Mouse (Mus musculus): ENCODE measurements at regions not wholly inside any gene's neighbourhood (a gene's known extent, or its start where the extent isn't known, plus 50 kb on each side); places are given as distances from the start of the nearest gene placed in this dataset.

DNA sequence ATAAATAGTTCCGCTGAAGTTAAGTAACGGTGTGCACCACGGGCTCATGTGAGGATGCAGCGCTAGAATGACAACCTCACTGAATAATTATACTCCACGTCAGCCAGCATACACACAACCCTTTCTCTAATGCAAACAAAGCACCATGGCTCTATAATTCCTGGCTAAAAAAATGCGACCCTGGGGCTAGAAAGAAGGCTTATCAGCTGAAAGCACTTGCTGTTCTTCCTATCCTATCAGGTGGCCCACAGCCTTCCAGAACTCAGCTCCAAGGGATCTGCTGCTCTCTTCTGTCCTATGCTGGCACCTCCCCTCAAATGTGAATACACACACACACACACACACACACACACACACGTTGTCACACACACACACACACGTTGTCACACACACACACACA, 350.9 kb downstream of the Med10 start:
- ATAC-seq (ENCODE audit: low FRiP score, low TSS enrichment): no peak
- no peak overlapping the region for H3K4me2 ChIP-seq (replicated peaks; ENCODE audit: low read depth, low read length)
- 77% methylated on average over 8 of the region's 8 CpGs for WGBS
- H3K4me3 ChIP-seq (ENCODE audit: low read length): no peak overlapping the region
- no peaks in the 10 kb centered on the region for H3K9me3 ChIP-seq (ENCODE audit: low read length)
- H3K27ac ChIP-seq (ENCODE audit: low read length): no peak overlapping the region
- H3K9ac ChIP-seq (replicated peaks; ENCODE audit: low read length): no peak overlapping the region
- H3K4me1 ChIP-seq (ENCODE audit: insufficient read depth, low read length): no peaks in the 10 kb centered on the region
- H3K36me3 ChIP-seq (ENCODE audit: insufficient read depth, low read length): no peaks in the 10 kb centered on the region
- no peaks in the 10 kb centered on the region for H3K27me3 ChIP-seq (ENCODE audit: insufficient read depth, low read length)

DNA sequence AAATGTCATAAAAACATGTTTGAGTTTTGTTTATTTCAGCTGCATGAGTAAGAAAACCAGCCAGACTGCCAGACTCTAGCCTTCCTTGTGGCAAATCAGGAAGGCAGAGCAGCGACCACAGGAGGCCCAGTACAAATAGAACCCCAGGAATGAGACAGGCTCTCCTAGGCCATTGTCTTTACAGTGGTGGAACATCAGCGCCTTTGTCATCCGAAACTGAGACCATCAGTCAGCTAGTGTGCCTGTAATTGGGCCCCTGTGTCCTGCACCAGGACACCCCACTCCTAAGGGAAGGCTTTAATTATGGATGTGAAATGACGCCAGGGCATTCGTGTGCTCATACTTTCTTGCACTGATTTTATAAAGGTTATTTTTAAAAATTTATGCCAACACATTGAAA, 353.4 kb downstream of the Med10 start:
- H3K27me3 ChIP-seq (ENCODE audit: insufficient read depth, low read length): no peaks in the 10 kb centered on the region
- no peak for ATAC-seq (ENCODE audit: low FRiP score, low TSS enrichment)
- WGBS: 77% methylated on average over 5 of the region's 5 CpGs
- H3K9me3 ChIP-seq (ENCODE audit: low read length): no peaks in the 10 kb centered on the region
- H3K4me3 ChIP-seq (ENCODE audit: low read length): no peak overlapping the region
- no peak overlapping the region for H3K27ac ChIP-seq (ENCODE audit: low read length)
- peaks cover 5% of the 10 kb centered on the region for H3K4me1 ChIP-seq (ENCODE audit: insufficient read depth, low read length)
- H3K4me2 ChIP-seq (replicated peaks; ENCODE audit: low read depth, low read length): no peak overlapping the region
- no peaks in the 10 kb centered on the region for H3K36me3 ChIP-seq (ENCODE audit: insufficient read depth, low read length)
- no peak overlapping the region for H3K9ac ChIP-seq (replicated peaks; ENCODE audit: low read length)

DNA sequence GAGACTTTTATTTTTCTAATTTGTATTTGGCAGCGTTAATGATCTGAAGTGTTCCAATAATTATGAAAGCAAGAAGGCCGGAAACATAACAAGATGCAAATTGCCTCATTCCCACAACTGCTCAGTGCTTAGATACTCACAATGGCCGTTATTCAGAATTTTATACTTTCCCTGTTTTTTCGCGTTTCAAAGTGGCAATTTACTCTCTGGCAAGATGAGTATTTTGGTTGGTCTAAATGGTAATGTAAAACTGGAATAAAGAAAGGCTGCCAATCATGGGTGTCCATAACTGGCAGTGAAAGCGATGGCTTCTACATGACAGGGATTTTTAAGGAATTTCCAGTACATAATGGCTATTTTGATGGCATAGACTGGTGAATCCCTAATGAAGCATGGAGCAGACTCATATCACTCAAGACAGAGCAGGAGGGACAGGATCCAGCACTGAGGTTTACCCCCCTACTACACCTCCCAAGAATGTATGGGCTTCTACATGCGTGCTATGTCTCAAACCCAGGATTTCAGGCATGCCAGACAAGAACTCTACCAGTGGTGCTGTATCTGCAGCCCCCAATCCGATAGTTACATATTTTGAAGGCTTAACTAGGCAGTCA, 354.9 kb downstream of the Med10 start:
- no peak for ATAC-seq (ENCODE audit: low FRiP score, low TSS enrichment)

DNA sequence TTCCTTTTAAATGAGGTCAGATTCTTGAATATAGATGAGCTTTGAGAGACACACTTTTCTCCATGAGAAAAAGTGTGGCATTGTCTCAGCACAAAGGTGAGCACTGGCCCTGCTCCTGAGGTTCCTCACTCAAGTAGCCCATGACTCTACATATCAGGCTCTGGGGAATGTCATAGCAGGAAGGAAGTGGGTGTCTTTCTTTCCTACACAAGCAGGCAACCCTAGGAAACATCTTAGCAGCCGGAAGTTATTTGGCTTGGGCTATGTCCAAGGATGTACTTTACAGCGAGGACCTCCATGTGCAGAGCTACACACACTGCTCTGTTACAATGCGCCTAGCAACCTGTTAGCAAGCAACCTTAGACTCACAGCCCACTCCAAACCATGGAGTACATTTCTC, 356.9 kb downstream of the Med10 start:
- ATAC-seq (ENCODE audit: low FRiP score, low TSS enrichment): no peak; the same call in 1 of the 2 replicates
- H3K4me2 ChIP-seq (replicated peaks; ENCODE audit: low read depth, low read length): no peak overlapping the region
- H3K4me1 ChIP-seq (ENCODE audit: insufficient read depth, low read length): peaks cover 5% of the 10 kb centered on the region
- WGBS: 62% methylated on average over 3 of the region's 3 CpGs
- no peak overlapping the region for H3K4me3 ChIP-seq (ENCODE audit: low read length)
- H3K27me3 ChIP-seq (ENCODE audit: insufficient read depth, low read length): no peaks in the 10 kb centered on the region
- no peak overlapping the region for H3K9ac ChIP-seq (replicated peaks; ENCODE audit: low read length)
- no peak overlapping the region for H3K27ac ChIP-seq (ENCODE audit: low read length)
- no peaks in the 10 kb centered on the region for H3K36me3 ChIP-seq (ENCODE audit: insufficient read depth, low read length)
- H3K9me3 ChIP-seq (ENCODE audit: low read length): no peaks in the 10 kb centered on the region

More for the DNA sequence above, 354.9 kb downstream of the Med10 start:
- H3K4me3 ChIP-seq (ENCODE audit: low read length): no peak overlapping the region
- H3K4me1 ChIP-seq (ENCODE audit: insufficient read depth, low read length): peaks cover 5% of the 10 kb centered on the region
- WGBS: 86% methylated on average over 8 of the region's 8 CpGs
- H3K27me3 ChIP-seq (ENCODE audit: insufficient read depth, low read length): no peaks in the 10 kb centered on the region
- no peak overlapping the region for H3K4me2 ChIP-seq (replicated peaks; ENCODE audit: low read depth, low read length)
- no peak overlapping the region for H3K27ac ChIP-seq (ENCODE audit: low read length)
- H3K9me3 ChIP-seq (ENCODE audit: low read length): no peaks in the 10 kb centered on the region
- no peak overlapping the region for H3K9ac ChIP-seq (replicated peaks; ENCODE audit: low read length)
- no peaks in the 10 kb centered on the region for H3K36me3 ChIP-seq (ENCODE audit: insufficient read depth, low read length)

DNA sequence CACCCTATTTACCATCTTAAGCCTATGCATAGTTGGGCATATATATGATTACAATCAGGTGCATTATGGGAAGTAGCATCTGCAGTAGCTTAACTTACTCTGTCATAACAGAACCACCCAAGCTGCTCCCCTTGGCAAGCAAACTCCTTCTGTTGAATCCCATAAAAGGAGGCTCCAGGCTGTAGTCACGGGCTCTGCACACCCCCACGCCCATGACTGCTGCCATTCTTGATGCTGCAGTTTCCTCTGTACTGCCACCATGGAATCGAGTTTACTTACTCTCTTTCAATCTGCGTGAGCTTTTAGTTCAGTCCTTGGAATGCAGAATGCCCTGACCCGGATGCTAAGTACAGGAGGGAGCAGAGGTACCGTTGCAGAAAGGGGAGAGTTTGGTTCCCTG, 357.4 kb downstream of the Med10 start:
- Histone ChIP-seq H3K36me3 (ENCODE audit: insufficient read depth, low read length) (no peaks in the 10 kb centered on the region), H3K4me1 (ENCODE audit: insufficient read depth, low read length) (peaks cover 5% of the 10 kb centered on the region), H3K9me3 (ENCODE audit: low read length) (no peaks in the 10 kb centered on the region), H3K9ac (replicated peaks; ENCODE audit: low read length) (no peak overlapping the region), H3K27me3 (ENCODE audit: insufficient read depth, low read length) (no peaks in the 10 kb centered on the region), H3K27ac (ENCODE audit: low read length) (no peak overlapping the region), H3K4me2 (replicated peaks; ENCODE audit: low read depth, low read length) (no peak overlapping the region), H3K4me3 (ENCODE audit: low read length) (no peak overlapping the region)
- 46% methylated on average over 6 of the region's 6 CpGs for WGBS
- no peak for ATAC-seq (ENCODE audit: low FRiP score, low TSS enrichment)

DNA sequence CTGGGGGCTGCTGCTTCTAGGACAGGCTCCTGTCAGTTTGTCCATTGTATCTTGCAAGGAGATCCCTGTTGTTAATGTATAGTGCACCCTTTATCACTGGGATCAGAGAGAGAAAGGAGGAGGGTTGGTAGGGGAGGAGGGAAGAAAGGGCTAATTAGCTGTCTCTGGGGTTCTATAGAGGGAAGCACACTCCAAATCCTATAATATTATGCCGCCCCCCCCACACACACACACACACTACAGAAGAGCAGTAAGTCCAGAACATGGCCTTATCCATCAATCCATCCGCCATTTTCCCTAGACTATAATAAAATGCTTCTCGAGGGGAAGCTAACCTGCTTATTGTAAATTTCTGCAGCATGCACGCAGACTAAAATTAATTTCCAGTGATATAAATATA, 359.9 kb downstream of the Med10 start:
- Histone ChIP-seq H3K4me2 (replicated peaks; ENCODE audit: low read depth, low read length) (no peak overlapping the region), H3K9ac (replicated peaks; ENCODE audit: low read length) (no peak overlapping the region), H3K27ac (ENCODE audit: low read length) (no peak overlapping the region), H3K4me3 (ENCODE audit: low read length) (no peak overlapping the region), H3K4me1 (ENCODE audit: insufficient read depth, low read length) (peaks cover 5% of the 10 kb centered on the region), H3K36me3 (ENCODE audit: insufficient read depth, low read length) (no peaks in the 10 kb centered on the region), H3K9me3 (ENCODE audit: low read length) (no peaks in the 10 kb centered on the region), H3K27me3 (ENCODE audit: insufficient read depth, low read length) (no peaks in the 10 kb centered on the region)
- no peak for ATAC-seq (ENCODE audit: low FRiP score, low TSS enrichment)
- 75% methylated on average over 4 of the region's 4 CpGs for WGBS

DNA sequence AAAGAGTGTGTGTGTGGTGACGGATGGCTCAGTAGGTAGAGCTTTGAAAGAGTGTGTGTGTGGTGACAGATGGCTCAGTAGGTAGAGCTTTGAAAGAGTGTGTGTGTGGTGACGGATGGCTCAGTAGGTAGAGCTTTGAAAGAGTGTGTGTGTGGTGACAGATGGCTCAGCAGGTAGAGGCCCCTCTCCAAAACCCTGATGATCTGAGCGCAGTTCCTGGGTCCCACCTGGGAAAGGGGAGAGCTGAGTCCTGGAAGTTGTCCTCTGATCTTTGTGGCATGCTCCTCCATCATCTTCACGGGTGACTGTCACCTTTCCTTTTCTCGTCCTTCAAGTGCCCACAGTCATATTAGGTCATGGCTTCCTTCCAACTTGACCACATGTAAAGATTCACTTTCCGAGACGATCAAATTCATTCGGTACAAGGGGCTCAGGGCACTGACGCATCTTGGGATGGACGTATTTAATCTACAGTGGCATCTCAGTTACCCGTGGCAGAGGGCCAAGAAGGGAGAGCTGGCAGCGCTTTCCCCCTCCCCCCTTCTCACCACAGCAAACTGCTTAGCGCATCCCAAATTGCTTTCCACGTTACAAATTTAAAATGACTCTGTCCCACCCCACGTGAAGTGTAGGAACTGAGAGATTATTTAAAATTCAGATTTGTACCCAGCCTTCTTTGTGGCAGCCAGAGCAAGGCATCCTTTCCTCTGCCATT, 363.5 kb downstream of the Med10 start:
- Histone ChIP-seq H3K9me3 (ENCODE audit: low read length) (no peaks in the 10 kb centered on the region), H3K4me1 (ENCODE audit: insufficient read depth, low read length) (no peaks in the 10 kb centered on the region), H3K36me3 (ENCODE audit: insufficient read depth, low read length) (no peaks in the 10 kb centered on the region), H3K27me3 (ENCODE audit: insufficient read depth, low read length) (no peaks in the 10 kb centered on the region), H3K4me3 (ENCODE audit: low read length) (no peak overlapping the region), H3K9ac (replicated peaks; ENCODE audit: low read length) (no peak overlapping the region), H3K4me2 (replicated peaks; ENCODE audit: low read depth, low read length) (no peak overlapping the region), H3K27ac (ENCODE audit: low read length) (no peak overlapping the region)
- ATAC-seq (ENCODE audit: low FRiP score, low TSS enrichment): no peak
- 73% methylated on average over 15 of the region's 15 CpGs for WGBS

DNA sequence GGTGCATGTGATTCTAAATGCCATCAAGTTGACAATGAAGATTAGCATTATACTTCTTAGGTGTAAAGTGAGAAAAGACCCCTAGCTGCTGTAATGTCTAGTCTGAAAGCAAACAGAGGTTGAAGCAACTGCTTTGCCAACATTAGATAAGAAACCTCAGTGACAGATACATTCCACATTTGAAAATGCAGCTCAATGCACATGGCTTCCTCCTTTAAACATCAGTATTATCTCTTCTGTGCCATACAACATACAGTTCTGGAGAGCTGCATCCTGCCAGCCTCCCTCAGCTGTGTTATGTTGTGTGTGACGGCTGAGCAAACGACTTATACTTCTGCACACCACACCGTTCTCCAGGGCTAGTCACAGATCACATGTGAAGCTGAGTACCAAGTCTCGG, 365.6 kb downstream of the Med10 start:
- Histone ChIP-seq H3K4me1 (ENCODE audit: insufficient read depth, low read length) (no peaks in the 10 kb centered on the region), H3K4me3 (ENCODE audit: low read length) (no peak overlapping the region), H3K27ac (ENCODE audit: low read length) (no peak overlapping the region), H3K4me2 (replicated peaks; ENCODE audit: low read depth, low read length) (no peak overlapping the region), H3K27me3 (ENCODE audit: insufficient read depth, low read length) (no peaks in the 10 kb centered on the region), H3K9ac (replicated peaks; ENCODE audit: low read length) (no peak overlapping the region), H3K36me3 (ENCODE audit: insufficient read depth, low read length) (no peaks in the 10 kb centered on the region), H3K9me3 (ENCODE audit: low read length) (no peaks in the 10 kb centered on the region)
- ATAC-seq (ENCODE audit: low FRiP score, low TSS enrichment): no peak
- WGBS: 66% methylated on average over 4 of the region's 4 CpGs

DNA sequence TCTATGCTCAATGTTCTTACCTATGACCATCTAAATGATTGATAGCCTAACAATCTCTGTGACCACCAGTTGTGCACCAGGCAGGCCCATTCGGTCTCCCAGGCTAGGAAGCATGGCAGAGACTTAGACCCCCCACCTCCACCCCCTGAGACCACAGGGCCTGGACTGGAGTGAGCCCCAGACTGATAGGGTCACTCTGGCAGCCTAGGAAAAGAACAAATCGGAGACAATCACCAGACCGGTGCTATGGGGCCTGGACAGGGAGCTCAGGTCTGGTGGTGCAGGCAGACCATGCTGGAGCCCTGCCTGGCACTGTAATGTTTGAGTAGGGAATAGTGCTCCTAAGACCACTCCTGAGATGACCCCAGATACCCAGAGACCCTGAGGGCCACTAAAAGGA, 366.7 kb downstream of the Med10 start:
- Histone ChIP-seq H3K36me3 (ENCODE audit: insufficient read depth, low read length) (no peaks in the 10 kb centered on the region), H3K27ac (ENCODE audit: low read length) (no peak overlapping the region), H3K9me3 (ENCODE audit: low read length) (no peaks in the 10 kb centered on the region), H3K4me1 (ENCODE audit: insufficient read depth, low read length) (no peaks in the 10 kb centered on the region), H3K9ac (replicated peaks; ENCODE audit: low read length) (no peak overlapping the region), H3K4me3 (ENCODE audit: low read length) (no peak overlapping the region), H3K4me2 (replicated peaks; ENCODE audit: low read depth, low read length) (no peak overlapping the region), H3K27me3 (ENCODE audit: insufficient read depth, low read length) (no peaks in the 10 kb centered on the region)
- ATAC-seq (ENCODE audit: low FRiP score, low TSS enrichment): no peak
- WGBS: 88% methylated on average over 3 of the region's 3 CpGs

DNA sequence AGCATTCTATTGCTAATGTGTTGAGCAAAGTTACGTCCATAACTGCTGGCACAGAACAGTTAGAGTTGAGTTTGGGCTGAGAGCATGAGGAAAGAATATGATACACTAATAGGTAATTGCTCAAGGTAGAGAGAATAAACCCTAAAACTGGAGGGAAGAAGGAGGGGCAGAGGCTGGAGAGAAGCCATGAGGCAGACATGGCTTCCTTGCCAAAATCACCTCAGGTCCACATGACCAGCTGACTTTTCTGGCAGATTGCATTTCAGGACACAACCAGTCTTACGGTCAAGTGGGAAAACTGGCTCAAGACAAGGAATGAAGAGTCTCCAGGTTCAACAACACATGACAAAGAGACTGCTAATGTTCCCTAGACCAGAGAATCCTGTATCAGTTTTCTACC, 374.9 kb downstream of the Med10 start:
- no peak overlapping the region for H3K4me2 ChIP-seq (replicated peaks; ENCODE audit: low read depth, low read length)
- ATAC-seq (ENCODE audit: low FRiP score, low TSS enrichment): no peak
- H3K27ac ChIP-seq (ENCODE audit: low read length): no peak overlapping the region
- H3K9me3 ChIP-seq (ENCODE audit: low read length): no peaks in the 10 kb centered on the region
- no peaks in the 10 kb centered on the region for H3K36me3 ChIP-seq (ENCODE audit: insufficient read depth, low read length)
- no peak overlapping the region for H3K4me3 ChIP-seq (ENCODE audit: low read length)
- 72% methylated on average over 2 of the region's 2 CpGs for WGBS
- H3K4me1 ChIP-seq (ENCODE audit: insufficient read depth, low read length): peaks cover 8% of the 10 kb centered on the region; the same call in 1 of the 2 replicates
- H3K9ac ChIP-seq (replicated peaks; ENCODE audit: low read length): no peak overlapping the region
- H3K27me3 ChIP-seq (ENCODE audit: insufficient read depth, low read length): no peaks in the 10 kb centered on the region
